Mouse (Mus musculus) embryonic facial prominence, embryonic 11.5 days (tissue): Measurements from ENCODE around the gene Pck2. TPM values are rescaled to one million over a fixed set of nuclear protein-coding genes. Genes with fewer than 3 reads are reported as not detected.

Source experiments
- ATAC-seq: fragments of 200-750 bp; cut with Nextera tagmentation; replicated peaks from 2 replicates; pipeline ENCODE4 v1.8.0; 2017; ENCODE audit warnings: low read depth; ENCODE audit not compliant: insufficient number of reproducible peaks, low FRiP score, low TSS enrichment
- DNase-seq: peaks from one replicate; pipeline ENCODE4 v3.0.0-alpha.2; 2015; ENCODE audit warnings: low spot score
- H3K27ac ChIP-seq: fragments of 300-500 bp; sonication (generic); replicated peaks from 2 replicates; pipeline ENCODE4 v1.5.1; 2014; ENCODE audit warnings: mild to moderate bottlenecking, low read depth, low read length, control low read depth
- H3K27me3 ChIP-seq: fragments of 300-500 bp; sonication (generic); 2 replicates; pipeline ENCODE4 v1.6.1; 2014; ENCODE audit warnings: mild to moderate bottlenecking, low read length, moderate library complexity, mixed read lengths; ENCODE audit not compliant: control insufficient read depth, insufficient read depth
- H3K36me3 ChIP-seq: fragments of 300-500 bp; sonication (generic); replicated peaks from 2 replicates; pipeline ENCODE4 v1.6.1; 2014; ENCODE audit warnings: low read depth, mild to moderate bottlenecking, low read length, moderate library complexity, mixed read lengths; ENCODE audit not compliant: control insufficient read depth, insufficient read depth
- H3K4me1 ChIP-seq: fragments of 300-500 bp; sonication (generic); 2 replicates; pipeline ENCODE4 v1.6.1; 2014; ENCODE audit warnings: low read length, mixed read lengths; ENCODE audit not compliant: control insufficient read depth, insufficient read depth
- H3K4me2 ChIP-seq: fragments of 300-500 bp; sonication (generic); 2 replicates; pipeline ENCODE4 v1.6.1; 2014; ENCODE audit warnings: low read depth, mild to moderate bottlenecking, control low read depth, low read length, moderate library complexity
- H3K4me3 ChIP-seq: fragments of 300-500 bp; sonication (generic); 2 replicates; pipeline ENCODE4 v1.5.1; 2014; ENCODE audit warnings: low read depth, low read length, control low read depth
- H3K9ac ChIP-seq: fragments of 300-500 bp; sonication (generic); replicated peaks from 2 replicates; pipeline ENCODE4 v1.6.1; 2014; ENCODE audit warnings: mild to moderate bottlenecking, control low read depth, low read length
- H3K9me3 ChIP-seq: fragments of 300-500 bp; sonication (generic); replicated peaks from 2 replicates; pipeline ENCODE4 v1.6.1; 2016; ENCODE audit warnings: mild to moderate bottlenecking, low read length, inconsistent platforms, mixed read lengths; ENCODE audit not compliant: control insufficient read depth
- WGBS: fragments of 180-500 bp; shearing (Covaris S2); extraction: QIAGEN DNeasy Blood & Tissue Kit; methylation state at CpG from one replicate; pipeline ENCODE4 v1.1.7; 2014; 5-methylcytosine and 5-hydroxymethylcytosine counted together
- polyA plus RNA-seq: library from polyadenylated mRNA; unstranded; fragments of >200 nt; fragmentation: Nextera tagmentation; extraction: Ambion mirVana; gene quantifications from 2 replicates; pipeline ENCODE4 v1.2.1, GENCODE M21; 2014

Gene Pck2
- polyA plus RNA-seq, 1 experiment from 2014 or later: 12.7 TPM

- Histone ChIP-seq H3K4me3 (no peak overlapping the region), H3K36me3 (peaks cover 3% of the 10 kb centered on the region), H3K4me1 (no peaks in the 10 kb centered on the region), H3K9ac (no peak overlapping the region), H3K9me3 (no peaks in the 10 kb centered on the region), H3K4me2 (no peak overlapping the region), H3K27ac (no peak overlapping the region), H3K27me3 (no peaks in the 10 kb centered on the region)
- ATAC-seq (no peak), DNase-seq (no peak)
- WGBS: 85% methylated on average over 3 of the region's 3 CpGs
Observed at GRCm38 (mm10) chr14:55567496-55567895, 27.4 kb downstream of the Pck2 start.

- no peak for ATAC-seq
Observed at GRCm38 (mm10) chr14:55570588-55570987, 30.5 kb downstream of the Pck2 start.

GRCm38 (mm10) chr14:55571760-55572159, 31.7 kb downstream of the Pck2 start:
- no peaks in the 10 kb centered on the region for H3K9me3 ChIP-seq

More at GRCm38 (mm10) chr14:55570588-55570987, 30.5 kb downstream of the Pck2 start:
- H3K9me3 ChIP-seq: no peaks in the 10 kb centered on the region
- DNase-seq: no peak
- H3K9ac ChIP-seq: no peak overlapping the region
- no peak overlapping the region for H3K27ac ChIP-seq
- WGBS: 90% methylated on average over 2 of the region's 2 CpGs
- H3K27me3 ChIP-seq: no peaks in the 10 kb centered on the region
- H3K4me1 ChIP-seq: no peaks in the 10 kb centered on the region
- no peak overlapping the region for H3K4me3 ChIP-seq
- no peak overlapping the region for H3K4me2 ChIP-seq
- H3K36me3 ChIP-seq: peaks cover 3% of the 10 kb centered on the region

GRCm38 (mm10) chr14:55575302-55575701, 35.2 kb downstream of the Pck2 start, which contains the start of gene Fitm1:
Gene Fitm1 (plus strand): TSS chr14:55575617.
- H3K4me3 ChIP-seq: no peak within 1 kb of the TSS
- DNase-seq: no peak
- peaks cover 4% of the 10 kb centered on the region; the same call in 1 of the 2 replicates for H3K4me1 ChIP-seq
- no peak within 1 kb of the TSS for H3K27ac ChIP-seq
- no peak within 1 kb of the TSS for H3K9ac ChIP-seq
- H3K27me3 ChIP-seq: no peaks in the 10 kb centered on the region
- no peak for ATAC-seq
- no peaks in the 10 kb centered on the region for H3K9me3 ChIP-seq
- 68% methylated on average over 8 of the region's 8 CpGs for WGBS
- H3K36me3 ChIP-seq: no peaks in the 10 kb centered on the region
- no peak within 1 kb of the TSS for H3K4me2 ChIP-seq

More at GRCm38 (mm10) chr14:55571760-55572159, 31.7 kb downstream of the Pck2 start:
- H3K27me3 ChIP-seq: no peaks in the 10 kb centered on the region
- no peak overlapping the region for H3K9ac ChIP-seq
- H3K4me1 ChIP-seq: no peaks in the 10 kb centered on the region
- no peak overlapping the region for H3K4me3 ChIP-seq
- no peaks in the 10 kb centered on the region; the same call in 1 of the 2 replicates for H3K36me3 ChIP-seq
- ATAC-seq: no peak
- no peak overlapping the region for H3K4me2 ChIP-seq
- H3K27ac ChIP-seq: no peak overlapping the region
- DNase-seq: no peak

- ATAC-seq (no peak), DNase-seq (no peak)
- Histone ChIP-seq H3K27ac (no peak overlapping the region), H3K9me3 (no peaks in the 10 kb centered on the region), H3K9ac (no peak overlapping the region), H3K36me3 (no peaks in the 10 kb centered on the region), H3K27me3 (no peaks in the 10 kb centered on the region), H3K4me2 (no peak overlapping the region), H3K4me3 (no peak overlapping the region), H3K4me1 (peaks cover 4% of the 10 kb centered on the region; the same call in 1 of the 2 replicates)
- WGBS: 60% methylated on average over 13 of the region's 13 CpGs
Observed at GRCm38 (mm10) chr14:55575711-55576110, 35.6 kb downstream of the Pck2 start.

- Histone ChIP-seq H3K27me3 (no peaks in the 10 kb centered on the region), H3K36me3 (no peaks in the 10 kb centered on the region), H3K4me1 (peaks cover 4% of the 10 kb centered on the region; the same call in 1 of the 2 replicates), H3K9ac (no peak overlapping the region), H3K9me3 (no peaks in the 10 kb centered on the region), H3K27ac (no peak overlapping the region), H3K4me2 (no peak overlapping the region), H3K4me3 (no peak overlapping the region)
- ATAC-seq: no peak
- DNase-seq: no peak
- 79% methylated on average over 16 of the region's 16 CpGs for WGBS
Observed at GRCm38 (mm10) chr14:55576376-55576775, 36.3 kb downstream of the Pck2 start.

GRCm38 (mm10) chr14:55577871-55578667, 38.0 kb downstream of the Pck2 start, which contains the start of gene Psme1:
Gene Psme1 (plus strand): TSS chr14:55578123.
- WGBS: under 1% methylated on average over 31 of the region's 32 CpGs
- Histone ChIP-seq H3K4me2 (peak within 1 kb of the TSS; percentile 81), H3K27ac (peak within 1 kb of the TSS; percentile 48; the same call in 1 of the 2 replicates), H3K36me3 (no peaks in the 10 kb centered on the region), H3K27me3 (no peaks in the 10 kb centered on the region), H3K4me1 (peaks cover 4% of the 10 kb centered on the region; the same call in 1 of the 2 replicates), H3K9ac (peak within 1 kb of the TSS; percentile 83), H3K9me3 (no peaks in the 10 kb centered on the region), H3K4me3 (peak within 1 kb of the TSS; percentile 52)
- ATAC-seq (peak; percentile 85), DNase-seq (peak; percentile 86)

- DNase-seq: no peak
- H3K27ac ChIP-seq: peak overlapping the region; percentile 48; the same call in 1 of the 2 replicates
- H3K36me3 ChIP-seq: no peaks in the 10 kb centered on the region
Observed at GRCm38 (mm10) chr14:55578668-55579269, 38.7 kb downstream of the Pck2 start.

More at GRCm38 (mm10) chr14:55578668-55579269, 38.7 kb downstream of the Pck2 start:
- Histone ChIP-seq H3K4me1 (peaks cover 4% of the 10 kb centered on the region; the same call in 1 of the 2 replicates), H3K9me3 (no peaks in the 10 kb centered on the region), H3K9ac (peak overlapping the region; percentile 83), H3K4me2 (peak overlapping the region; percentile 81), H3K27me3 (no peaks in the 10 kb centered on the region), H3K4me3 (peak overlapping the region; percentile 52)
- WGBS: 33% methylated on average over 6 of the region's 6 CpGs
- peak; percentile 53 for ATAC-seq
